Mouse (Mus musculus) stomach, postnatal 0 days (tissue): ENCODE data around the gene Sox18.

Experiments used
- CTCF ChIP-seq: IDR thresholded peaks from 2 replicates; pipeline ENCODE4 v1.5.1; 2016; ENCODE audit warnings: antibody characterized with exemption, low read depth, mild to moderate bottlenecking, moderate library complexity
- EP300 ChIP-seq: optimal IDR thresholded peaks from 2 replicates; pipeline ENCODE3; 2016; ENCODE audit warnings: antibody characterized with exemption

- TF ChIP-seq CTCF: no peak
- TF ChIP-seq EP300: no peak
These were observed 20.1 kb upstream of the Sox18 start for GRCm38 (mm10) chr2:181691571-181691970.
